Mouse (Mus musculus): Measurements from ENCODE around the gene Gm765. TPM values are rescaled to one million over a fixed set of nuclear protein-coding genes. Genes with fewer than 3 reads are reported as not detected.

Gm765 gene
- 1 to 10 TPM; 5.0 to 6.4 TPM for total RNA-seq (2021)
- long read RNA-seq, experiment 1, transcript Gm765-201 (4 exons, 3,132 nt), result major isoform, 8 of 12 reads
- long read RNA-seq, experiment 1, partial matches to known transcripts, result 0 of 12 reads
- long read RNA-seq, experiment 1, other reads (novel, unspliced or antisense), result 4 of 12 reads
- long read RNA-seq, experiment 2, transcript Gm765-201 (4 exons, 3,132 nt), result major isoform, 6 of 8 reads
- long read RNA-seq, experiment 2, partial matches to known transcripts, result 0 of 8 reads
- long read RNA-seq, experiment 2, other reads (novel, unspliced or antisense), result 2 of 8 reads

GRCm38 (mm10) chr6:98342654-98343053 is at the start of gene Gm765:
Gene Gm765 (minus strand): TSS chr6:98342754.
- intact Hi-C loops (cut with DNase I), result no loop called here
- DNase-seq (ENCODE audit: extremely low spot score in 1 of 2, low spot score in 2 of 2), result no peak
- H3K27ac ChIP-seq, result no peak within 1 kb of the TSS
- TF ChIP-seq CTCF (IDR thresholded peaks at IDR 0.05), result no peak
- no peak within 1 kb of the TSS for H3K4me3 ChIP-seq

- peak overlapping the region; percentile 72 for H3K27ac ChIP-seq
- H3K4me3 ChIP-seq, result no peak overlapping the region
- peak in 1 of 2 experiments; percentile 46 for DNase-seq (ENCODE audit: extremely low spot score in 1 of 2, low spot score in 2 of 2)
- TF ChIP-seq CTCF (IDR thresholded peaks at IDR 0.05), result no peak; the same call in 1 of the 2 replicates
- intact Hi-C loops (cut with DNase I), result loop anchor here (2.0 to 10.0 kb wide), 3 partner anchors 97 to 1219 kb away; no protein-coding TSS in a partner anchor
Measured at GRCm38 (mm10) chr6:98385487-98385886, 42.9 kb upstream of the Gm765 start.

GRCm38 (mm10) chr6:98384431-98384830 is 41.9 kb upstream of the Gm765 start:
- intact Hi-C loops (cut with DNase I), result loop anchor here (2.0 to 10.0 kb wide), 5 partner anchors 96 to 1220 kb away; no protein-coding TSS in a partner anchor
- Histone ChIP-seq H3K27ac (peak overlapping the region; percentile 72), H3K4me3 (no peak overlapping the region)
- TF ChIP-seq CTCF (IDR thresholded peaks at IDR 0.05), result no peak
- no peak for DNase-seq (ENCODE audit: extremely low spot score in 1 of 2, low spot score in 2 of 2)

GRCm38 (mm10) chr6:98383411-98383810 is 40.9 kb upstream of the Gm765 start:
- intact Hi-C loops (cut with DNase I), result loop anchor here (1.0 to 10.0 kb wide), 4 partner anchors 111 to 1221 kb away; no protein-coding TSS in a partner anchor

GRCm38 (mm10) chr6:98366199-98366598 is 23.6 kb upstream of the Gm765 start:
- intact Hi-C loops (cut with DNase I), result no loop called here
- no peak for TF ChIP-seq CTCF (IDR thresholded peaks at IDR 0.05)
- H3K4me3 ChIP-seq, result no peak overlapping the region
- no peak for DNase-seq (ENCODE audit: extremely low spot score in 1 of 2, low spot score in 2 of 2)
- no peak overlapping the region for H3K27ac ChIP-seq

More at GRCm38 (mm10) chr6:98383411-98383810, 40.9 kb upstream of the Gm765 start:
- peak in 1 of 2 experiments; percentile 24 for DNase-seq (ENCODE audit: extremely low spot score in 1 of 2, low spot score in 2 of 2)
- H3K27ac ChIP-seq, result peak overlapping the region; percentile 36; the same call in 1 of the 2 replicates
- H3K4me3 ChIP-seq, result no peak overlapping the region
- TF ChIP-seq CTCF (IDR thresholded peaks at IDR 0.05), result peak; percentile 69

GRCm38 (mm10) chr6:98355271-98355670 is 12.7 kb upstream of the Gm765 start:
- Histone ChIP-seq H3K27ac (no peak overlapping the region), H3K4me3 (no peak overlapping the region)
- no peak for TF ChIP-seq CTCF (IDR thresholded peaks at IDR 0.05)
- no peak for DNase-seq (ENCODE audit: extremely low spot score in 1 of 2, low spot score in 2 of 2)
- intact Hi-C loops (cut with DNase I), result no loop called here

- no peak for TF ChIP-seq CTCF (IDR thresholded peaks at IDR 0.05)
- DNase-seq (ENCODE audit: extremely low spot score in 1 of 2, low spot score in 2 of 2), result no peak
- intact Hi-C loops (cut with DNase I), result no loop called here
- peak overlapping the region; percentile 1 for H3K27ac ChIP-seq
- no peak overlapping the region for H3K4me3 ChIP-seq
Measured at GRCm38 (mm10) chr6:98353285-98353684, 10.7 kb upstream of the Gm765 start.

GRCm38 (mm10) chr6:98332714-98333113 is 9.8 kb downstream of the Gm765 start:
- no peak for DNase-seq (ENCODE audit: extremely low spot score in 1 of 2, low spot score in 2 of 2)
- intact Hi-C loops (cut with DNase I), result no loop called here
- TF ChIP-seq CTCF (IDR thresholded peaks at IDR 0.05), result no peak
- H3K4me3 ChIP-seq, result no peak overlapping the region
- no peak overlapping the region for H3K27ac ChIP-seq

GRCm38 (mm10) chr6:98311659-98312058 is 30.9 kb downstream of the Gm765 start:
- intact Hi-C loops (cut with DNase I), result no loop called here
- no peak for DNase-seq (ENCODE audit: extremely low spot score in 1 of 2, low spot score in 2 of 2)
- TF ChIP-seq CTCF (IDR thresholded peaks at IDR 0.05), result no peak
- Histone ChIP-seq H3K27ac (no peak overlapping the region), H3K4me3 (no peak overlapping the region)

GRCm38 (mm10) chr6:98307647-98308046 is 34.9 kb downstream of the Gm765 start:
- no peak overlapping the region for H3K27ac ChIP-seq
- DNase-seq (ENCODE audit: extremely low spot score in 1 of 2, low spot score in 2 of 2), result no peak
- intact Hi-C loops (cut with DNase I), result no loop called here
- H3K4me3 ChIP-seq, result no peak overlapping the region
- no peak for TF ChIP-seq CTCF (IDR thresholded peaks at IDR 0.05)

GRCm38 (mm10) chr6:98307159-98307558 is 35.4 kb downstream of the Gm765 start:
- no peak for TF ChIP-seq CTCF (IDR thresholded peaks at IDR 0.05)
- intact Hi-C loops (cut with DNase I), result no loop called here
- no peak for DNase-seq (ENCODE audit: extremely low spot score in 1 of 2, low spot score in 2 of 2)
- H3K4me3 ChIP-seq, result no peak overlapping the region
- no peak overlapping the region for H3K27ac ChIP-seq

GRCm38 (mm10) chr6:98292064-98292463 is 50.5 kb downstream of the Gm765 start:
- DNase-seq (ENCODE audit: extremely low spot score in 1 of 2, low spot score in 2 of 2), result no peak
- TF ChIP-seq CTCF (IDR thresholded peaks at IDR 0.05), result no peak
- Histone ChIP-seq H3K27ac (no peak overlapping the region), H3K4me3 (no peak overlapping the region)
- intact Hi-C loops (cut with DNase I), result no loop called here

- Histone ChIP-seq H3K4me3 (no peak overlapping the region), H3K27ac (peak overlapping the region; percentile 85)
- no peak for DNase-seq (ENCODE audit: extremely low spot score in 1 of 2, low spot score in 2 of 2)
- intact Hi-C loops (cut with DNase I), result loop anchor here (2.0 to 10.0 kb wide), 4 partner anchors 46 to 1314 kb away; no protein-coding TSS in a partner anchor
- no peak for TF ChIP-seq CTCF (IDR thresholded peaks at IDR 0.05)
Measured at GRCm38 (mm10) chr6:98288316-98288715, 54.2 kb downstream of the Gm765 start.

Measured in left cerebral cortex, adult 2 months (tissue).